Mouse (Mus musculus): ENCODE results near the gene Stxbp5. TPM values are rescaled to one million over a fixed set of nuclear protein-coding genes. Genes with fewer than 3 reads are reported as not detected.
"Not testable (repeated sequence)": the region's sequence is repeated elsewhere in the genome, so short reads cannot be mapped to it uniquely, and the experiment has no call there.

Gene Stxbp5
- polyA plus RNA-seq, 1 experiment from 2014 or later, result 7.9 TPM

- 49% methylated on average over 5 of the region's 5 CpGs for WGBS
- Histone ChIP-seq H3K4me2 (ENCODE audit: low read length) (peak overlapping the region; percentile 51), H3K27me3 (replicated peaks; ENCODE audit: control insufficient read depth, insufficient read depth, low read length) (no peaks in the 10 kb centered on the region), H3K4me3 (ENCODE audit: low read length) (peak overlapping the region; percentile 24; the same call in 1 of the 2 replicates), H3K27ac (ENCODE audit: low read depth, low read length) (no peak overlapping the region), H3K36me3 (ENCODE audit: control insufficient read depth, insufficient read depth, low read length) (no peaks in the 10 kb centered on the region), H3K9ac (ENCODE audit: low read depth, low read length) (no peak overlapping the region), H3K4me1 (ENCODE audit: control insufficient read depth, insufficient read depth, low read depth, low read length) (peaks cover 14% of the 10 kb centered on the region), H3K9me3 (ENCODE audit: control insufficient read depth, low read length) (no peaks in the 10 kb centered on the region)
- ATAC-seq, result no peak
Measured at GRCm38 (mm10) chr10:9897852-9898251, 3.0 kb downstream of the Stxbp5 start.

GRCm38 (mm10) chr10:9893562-9893961, 7.3 kb downstream of the Stxbp5 start:
- no peak overlapping the region for H3K9ac ChIP-seq (ENCODE audit: low read depth, low read length)
- peaks cover 13% of the 10 kb centered on the region for H3K4me1 ChIP-seq (ENCODE audit: control insufficient read depth, insufficient read depth, low read depth, low read length)

GRCm38 (mm10) chr10:9889651-9890050, 11.2 kb downstream of the Stxbp5 start:
- H3K9ac ChIP-seq (ENCODE audit: low read depth, low read length), result no peak overlapping the region
- no peak overlapping the region for H3K4me2 ChIP-seq (ENCODE audit: low read length)
- no peak overlapping the region for H3K4me3 ChIP-seq (ENCODE audit: low read length)
- ATAC-seq, result no peak
- H3K27ac ChIP-seq (ENCODE audit: low read depth, low read length), result no peak overlapping the region
- no peaks in the 10 kb centered on the region for H3K27me3 ChIP-seq (replicated peaks; ENCODE audit: control insufficient read depth, insufficient read depth, low read length)
- no peaks in the 10 kb centered on the region for H3K9me3 ChIP-seq (ENCODE audit: control insufficient read depth, low read length)
- H3K36me3 ChIP-seq (ENCODE audit: control insufficient read depth, insufficient read depth, low read length), result peaks cover 3% of the 10 kb centered on the region; the same call in 1 of the 2 replicates
- H3K4me1 ChIP-seq (ENCODE audit: control insufficient read depth, insufficient read depth, low read depth, low read length), result peaks cover 2% of the 10 kb centered on the region; the same call in 1 of the 2 replicates
- 59% methylated on average over 8 of the region's 8 CpGs for WGBS

More at GRCm38 (mm10) chr10:9893562-9893961, 7.3 kb downstream of the Stxbp5 start:
- H3K27me3 ChIP-seq (replicated peaks; ENCODE audit: control insufficient read depth, insufficient read depth, low read length), result no peaks in the 10 kb centered on the region
- no peak overlapping the region for H3K4me2 ChIP-seq (ENCODE audit: low read length)
- H3K27ac ChIP-seq (ENCODE audit: low read depth, low read length), result no peak overlapping the region
- no peak overlapping the region for H3K4me3 ChIP-seq (ENCODE audit: low read length)
- H3K36me3 ChIP-seq (ENCODE audit: control insufficient read depth, insufficient read depth, low read length), result no peaks in the 10 kb centered on the region
- ATAC-seq, result no peak
- WGBS, result 53% methylated on average over 2 of the region's 2 CpGs
- H3K9me3 ChIP-seq (ENCODE audit: control insufficient read depth, low read length), result no peaks in the 10 kb centered on the region

- no peak overlapping the region for H3K27ac ChIP-seq (ENCODE audit: low read depth, low read length)
- H3K27me3 ChIP-seq (replicated peaks; ENCODE audit: control insufficient read depth, insufficient read depth, low read length), result no peaks in the 10 kb centered on the region
- peaks cover 3% of the 10 kb centered on the region; the same call in 1 of the 2 replicates for H3K36me3 ChIP-seq (ENCODE audit: control insufficient read depth, insufficient read depth, low read length)
- peaks cover 2% of the 10 kb centered on the region; the same call in 1 of the 2 replicates for H3K4me1 ChIP-seq (ENCODE audit: control insufficient read depth, insufficient read depth, low read depth, low read length)
- WGBS, result 79% methylated on average over 4 of the region's 4 CpGs
- no peak overlapping the region for H3K4me3 ChIP-seq (ENCODE audit: low read length)
- no peak for ATAC-seq
- no peak overlapping the region for H3K4me2 ChIP-seq (ENCODE audit: low read length)
- no peak overlapping the region for H3K9ac ChIP-seq (ENCODE audit: low read depth, low read length)
- H3K9me3 ChIP-seq (ENCODE audit: control insufficient read depth, low read length), result no peaks in the 10 kb centered on the region
Measured at GRCm38 (mm10) chr10:9888655-9889054, 12.2 kb downstream of the Stxbp5 start.

GRCm38 (mm10) chr10:9881781-9882320, 19.0 kb downstream of the Stxbp5 start:
- not testable (repeated sequence) for ATAC-seq; H3K9me3 ChIP-seq (ENCODE audit: control insufficient read depth, low read length); H3K27me3 ChIP-seq (replicated peaks; ENCODE audit: control insufficient read depth, insufficient read depth, low read length); H3K9ac ChIP-seq (ENCODE audit: low read depth, low read length); H3K4me3 ChIP-seq (ENCODE audit: low read length); H3K4me1 ChIP-seq (ENCODE audit: control insufficient read depth, insufficient read depth, low read depth, low read length); H3K27ac ChIP-seq (ENCODE audit: low read depth, low read length); H3K36me3 ChIP-seq (ENCODE audit: control insufficient read depth, insufficient read depth, low read length); H3K4me2 ChIP-seq (ENCODE audit: low read length)
- WGBS, result 96% methylated on average over 5 of the region's 5 CpGs

- no peaks in the 10 kb centered on the region for H3K36me3 ChIP-seq (ENCODE audit: control insufficient read depth, insufficient read depth, low read length)
- H3K27ac ChIP-seq (ENCODE audit: low read depth, low read length), result no peak overlapping the region
- H3K9ac ChIP-seq (ENCODE audit: low read depth, low read length), result no peak overlapping the region
- 0 out of 2 replicates have a peak, but pooled peaks cover 2% of the 10 kb centered on the region for H3K4me1 ChIP-seq (ENCODE audit: control insufficient read depth, insufficient read depth, low read depth, low read length)
- no peaks in the 10 kb centered on the region for H3K27me3 ChIP-seq (replicated peaks; ENCODE audit: control insufficient read depth, insufficient read depth, low read length)
- WGBS, result 74% methylated on average over 6 of the region's 6 CpGs
- no peak for ATAC-seq
- H3K4me3 ChIP-seq (ENCODE audit: low read length), result no peak overlapping the region
- no peak overlapping the region for H3K4me2 ChIP-seq (ENCODE audit: low read length)
- H3K9me3 ChIP-seq (ENCODE audit: control insufficient read depth, low read length), result no peaks in the 10 kb centered on the region
Measured at GRCm38 (mm10) chr10:9880070-9880728, 20.7 kb downstream of the Stxbp5 start.

- H3K9me3 ChIP-seq (ENCODE audit: control insufficient read depth, low read length), result no peaks in the 10 kb centered on the region
- 71% methylated on average over 6 of the region's 6 CpGs for WGBS
- no peaks in the 10 kb centered on the region for H3K27me3 ChIP-seq (replicated peaks; ENCODE audit: control insufficient read depth, insufficient read depth, low read length)
- no peaks in the 10 kb centered on the region for H3K36me3 ChIP-seq (ENCODE audit: control insufficient read depth, insufficient read depth, low read length)
- 0 out of 2 replicates have a peak, but pooled peaks cover 2% of the 10 kb centered on the region for H3K4me1 ChIP-seq (ENCODE audit: control insufficient read depth, insufficient read depth, low read depth, low read length)
- ATAC-seq, result peak; percentile 72
- H3K4me3 ChIP-seq (ENCODE audit: low read length), result no peak overlapping the region
- no peak overlapping the region for H3K27ac ChIP-seq (ENCODE audit: low read depth, low read length)
- H3K4me2 ChIP-seq (ENCODE audit: low read length), result no peak overlapping the region
- H3K9ac ChIP-seq (ENCODE audit: low read depth, low read length), result no peak overlapping the region; the same call in 1 of the 2 replicates
Measured at GRCm38 (mm10) chr10:9878821-9879489, 21.9 kb downstream of the Stxbp5 start.

- H3K4me1 ChIP-seq (ENCODE audit: control insufficient read depth, insufficient read depth, low read depth, low read length), result 0 out of 2 replicates have a peak, but pooled peaks cover 2% of the 10 kb centered on the region
Measured at GRCm38 (mm10) chr10:9875905-9876304, 25.0 kb downstream of the Stxbp5 start.

GRCm38 (mm10) chr10:9872143-9872542, 28.7 kb downstream of the Stxbp5 start:
- H3K4me2 ChIP-seq (ENCODE audit: low read length), result no peak overlapping the region
- no peaks in the 10 kb centered on the region for H3K4me1 ChIP-seq (ENCODE audit: control insufficient read depth, insufficient read depth, low read depth, low read length)
- H3K9me3 ChIP-seq (ENCODE audit: control insufficient read depth, low read length), result no peaks in the 10 kb centered on the region
- H3K9ac ChIP-seq (ENCODE audit: low read depth, low read length), result no peak overlapping the region
- no peaks in the 10 kb centered on the region for H3K36me3 ChIP-seq (ENCODE audit: control insufficient read depth, insufficient read depth, low read length)
- H3K4me3 ChIP-seq (ENCODE audit: low read length), result no peak overlapping the region
- no peaks in the 10 kb centered on the region for H3K27me3 ChIP-seq (replicated peaks; ENCODE audit: control insufficient read depth, insufficient read depth, low read length)
- 80% methylated on average over 1 of the region's 2 CpGs for WGBS
- H3K27ac ChIP-seq (ENCODE audit: low read depth, low read length), result no peak overlapping the region
- peak; percentile 66; the same call in 1 of the 2 replicates for ATAC-seq

More at GRCm38 (mm10) chr10:9875905-9876304, 25.0 kb downstream of the Stxbp5 start:
- Histone ChIP-seq H3K36me3 (ENCODE audit: control insufficient read depth, insufficient read depth, low read length) (no peaks in the 10 kb centered on the region), H3K4me2 (ENCODE audit: low read length) (no peak overlapping the region), H3K4me3 (ENCODE audit: low read length) (no peak overlapping the region), H3K9ac (ENCODE audit: low read depth, low read length) (no peak overlapping the region), H3K9me3 (ENCODE audit: control insufficient read depth, low read length) (no peaks in the 10 kb centered on the region), H3K27me3 (replicated peaks; ENCODE audit: control insufficient read depth, insufficient read depth, low read length) (no peaks in the 10 kb centered on the region), H3K27ac (ENCODE audit: low read depth, low read length) (no peak overlapping the region)
- ATAC-seq, result no peak
- WGBS, result 83% methylated on average over 3 of the region's 3 CpGs

All from hindbrain, embryonic 16.5 days (tissue).